ENCODE assay signal across 10 mouse cellular contexts in the genomic region with DNA sequence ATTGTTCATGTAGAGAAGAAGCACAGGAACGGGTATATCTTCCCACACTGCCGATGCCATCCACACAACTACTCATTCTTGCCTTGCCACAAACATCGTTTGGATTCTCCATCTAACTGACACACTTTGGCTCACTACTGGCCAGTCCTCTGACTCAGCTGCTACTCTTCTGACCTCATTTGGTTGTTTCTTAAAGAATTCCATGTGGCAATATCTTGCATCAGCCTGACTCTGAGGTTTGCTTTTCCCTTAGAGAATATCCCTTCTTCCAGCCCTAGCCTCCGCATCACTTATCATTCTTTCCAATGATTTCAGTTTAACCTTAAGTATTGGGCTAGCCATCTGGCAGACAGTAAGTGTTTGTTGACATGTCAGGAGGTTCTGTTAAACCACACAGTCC. TPM values are rescaled to one million over a fixed set of nuclear protein-coding genes. Genes with fewer than 3 reads are reported as not detected.
"Had no signal": no experiment of that assay in that cellular context is flagged by ENCODE, and none has a peak within 500 bp of the region (broad histone marks: within the 10 kb centered on the region; RNA-seq: fewer than 3 reads in every experiment).

No protein-coding gene starts in this region.

- DNase-seq: kidney, adult 9 months; kidney, postnatal 36 days; layer of hippocampus, adult 9-11 months; layer of hippocampus, postnatal 36 days; retina, postnatal 1 day; right cerebral cortex, postnatal 4 days; thymus, postnatal 4 days had no signal

RNA-seq across cellular contexts. Expression of a gene that starts 59.8 kb away (rescaled TPM):
- total RNA-seq: layer of hippocampus, adult 18-20 months; layer of hippocampus, postnatal 36 days; left cerebral cortex, adult 8-10 months; left cerebral cortex, postnatal 25 days had no signal
